Mouse (Mus musculus) mouse trophoblast stem cell (cell line): ENCODE measurements around the gene Map2k6.

Source experiments
- in situ Hi-C, 2 experiments: fragments of 300-500 bp; cut with MseI, MboI; formaldehyde crosslinking; loops; 2 replicates in 1 of 2; 3 replicates in 1 of 2; pipeline ENCODE4 v1.15.1; 2025

Gene Map2k6

DNA sequence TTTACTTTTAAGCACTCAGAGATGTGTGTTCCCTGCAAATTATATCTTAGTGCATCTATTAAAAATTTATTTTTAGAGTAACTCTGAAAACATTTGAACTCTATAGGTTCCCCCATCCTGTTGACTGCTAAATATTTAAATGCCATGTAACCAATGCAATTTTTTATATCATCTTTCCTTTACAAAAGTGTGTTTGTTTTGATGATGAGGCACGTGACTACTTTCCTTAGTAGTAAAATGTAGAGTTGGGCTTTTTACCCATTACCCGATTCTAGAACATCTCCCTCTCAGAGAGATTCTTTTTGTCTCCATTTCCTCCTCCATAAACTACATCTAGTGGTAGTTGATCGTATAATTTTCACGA is 51.8 kb downstream of the Map2k6 start:
- in situ Hi-C loops = no loop called here

DNA sequence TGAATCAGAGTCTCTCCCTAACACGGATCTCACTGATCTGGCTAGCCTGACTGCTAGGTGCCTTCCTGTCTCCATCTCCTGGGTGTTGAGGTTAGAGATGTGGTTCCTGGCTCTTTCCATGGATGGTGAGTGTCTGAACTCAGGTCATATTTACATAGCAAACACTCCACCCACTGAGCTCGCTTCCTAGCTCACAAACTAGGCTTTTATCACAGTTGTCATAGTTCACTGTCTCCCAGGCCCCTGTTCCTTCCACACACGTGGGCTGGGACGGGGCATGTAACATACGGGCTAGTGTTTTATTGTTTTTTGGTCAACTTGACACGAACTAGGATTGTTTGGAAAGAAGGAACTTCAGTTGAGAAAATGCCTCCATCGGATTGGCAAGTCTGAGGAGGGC is 52.7 kb downstream of the Map2k6 start:
- in situ Hi-C loops = no loop called here

DNA sequence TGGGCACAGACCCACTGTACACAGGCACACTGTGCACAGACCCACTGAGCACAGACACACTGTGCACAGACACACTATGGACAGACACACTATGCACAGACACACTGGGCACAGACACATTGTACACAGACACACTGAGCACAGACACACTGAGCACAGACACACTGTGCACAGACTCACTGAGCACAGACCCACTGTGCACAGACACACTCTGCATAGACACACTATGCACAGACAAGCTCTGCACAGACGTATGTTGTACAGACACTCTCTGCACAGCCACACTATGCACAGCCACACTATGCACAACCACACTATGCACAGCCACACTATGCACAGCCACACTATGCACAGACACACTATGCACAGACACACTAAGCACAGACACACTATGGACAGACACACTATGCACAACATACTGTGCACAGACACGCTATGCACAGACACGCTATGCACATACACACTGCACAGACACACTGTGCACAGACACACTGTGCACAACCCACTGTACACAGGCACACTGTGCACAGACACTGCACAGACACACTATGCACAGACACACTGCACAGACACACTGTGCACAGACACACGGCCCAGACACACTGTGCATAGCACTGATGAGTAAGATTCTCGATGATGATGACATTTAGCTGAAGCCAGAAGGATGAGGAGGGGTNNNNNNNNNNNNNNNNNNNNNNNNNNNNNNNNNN is 54.7 kb downstream of the Map2k6 start:
- in situ Hi-C loops = no loop called here

DNA sequence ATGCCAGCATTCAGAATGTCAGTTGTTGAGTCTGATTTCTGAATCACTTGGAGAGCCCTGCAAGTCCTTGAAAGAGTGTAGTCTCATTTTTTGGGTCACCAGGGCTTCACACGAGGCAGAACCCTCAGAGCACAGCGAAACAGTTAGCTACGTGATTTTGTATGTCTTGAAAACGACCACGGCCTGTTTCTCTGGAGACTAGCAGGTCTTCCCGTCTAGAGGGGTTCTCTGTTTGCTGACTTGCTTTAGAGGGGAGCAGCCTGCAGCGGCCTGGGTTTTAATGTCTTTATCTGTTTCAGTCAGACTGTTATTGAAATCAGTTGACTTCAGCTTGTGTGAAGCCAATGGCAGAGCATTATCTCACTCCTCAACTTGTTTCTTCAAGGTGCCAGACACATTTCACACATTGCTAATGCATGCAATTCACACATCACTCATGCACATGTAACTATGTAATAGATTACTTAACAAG is 58.6 kb downstream of the Map2k6 start:
- in situ Hi-C loops = no loop called here

- in situ Hi-C loops = no loop called here
These were observed 61.6 kb downstream of the Map2k6 start for GRCm38 (mm10) chr11:110460480-110460879.

DNA sequence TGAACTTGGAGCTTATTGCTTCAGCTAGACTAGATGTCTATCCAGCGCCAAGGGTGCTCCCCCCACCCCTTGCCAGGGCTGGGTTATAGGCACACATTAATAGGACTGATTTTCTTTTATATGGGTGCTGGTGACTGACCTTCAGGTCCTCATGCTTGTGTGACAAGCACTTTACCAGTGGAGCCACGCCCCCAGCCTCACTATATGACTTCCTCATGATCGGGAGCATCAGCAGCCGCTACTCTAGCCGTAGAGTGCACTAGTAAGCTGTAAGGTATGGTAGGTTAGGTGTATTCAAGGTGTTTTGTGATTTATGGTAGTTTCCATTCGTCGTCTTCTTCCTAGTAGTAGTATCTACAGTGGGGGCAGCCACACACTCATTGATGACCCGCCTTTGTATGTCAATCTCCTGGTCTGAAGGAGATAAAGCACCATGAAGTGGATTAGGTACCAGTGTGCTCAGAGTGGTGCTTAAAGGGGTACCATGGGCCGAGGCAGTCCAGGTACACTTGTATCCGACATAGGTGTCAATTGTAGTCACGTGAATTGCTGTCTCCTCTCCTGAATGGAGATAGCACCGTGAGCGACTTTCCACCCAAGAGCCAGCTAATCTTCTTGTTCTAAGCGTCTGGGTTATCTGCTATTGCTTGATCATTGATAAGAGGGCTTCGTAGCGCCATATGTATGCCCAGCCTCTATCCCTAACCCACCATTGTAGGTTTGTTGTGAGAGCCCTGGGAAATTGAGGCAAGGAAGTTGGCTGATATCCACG is 62.8 kb downstream of the Map2k6 start:
- in situ Hi-C loops = no loop called here

DNA sequence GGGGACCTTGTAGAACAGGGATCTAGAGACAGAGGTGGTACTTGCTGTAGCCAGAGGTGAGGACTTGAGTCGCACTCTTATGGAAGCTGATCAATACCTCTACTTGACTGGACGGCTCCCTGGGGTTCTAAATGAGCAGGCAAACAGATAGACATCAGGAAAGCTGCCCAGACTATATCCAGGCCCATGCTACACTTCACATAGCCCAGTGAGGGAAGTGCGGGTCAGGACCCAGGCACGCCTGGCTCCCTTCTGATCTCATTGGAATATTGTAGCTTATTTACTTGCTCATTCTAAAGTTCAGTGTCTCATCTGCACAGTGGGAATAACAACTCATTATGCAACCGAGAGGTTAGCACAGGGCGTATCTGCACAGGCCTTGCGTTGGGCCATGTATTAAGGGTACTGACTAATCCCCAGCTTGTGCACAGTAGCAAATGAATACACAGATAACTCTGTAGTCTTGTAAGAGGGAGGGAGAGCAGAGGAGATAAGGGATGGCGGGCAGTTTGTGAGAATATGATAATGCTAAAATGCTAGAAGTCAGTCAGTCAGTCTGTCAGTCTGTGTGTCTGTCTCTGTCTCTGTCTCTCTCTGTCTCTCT is 64.2 kb downstream of the Map2k6 start:
- in situ Hi-C loops = no loop called here

GRCm38 (mm10) chr11:110463801-110464200 is 64.9 kb downstream of the Map2k6 start:
- in situ Hi-C loops = no loop called here

- in situ Hi-C loops = no loop called here
These were observed 70.1 kb downstream of the Map2k6 start for GRCm38 (mm10) chr11:110469054-110469453.

- in situ Hi-C loops = no loop called here
These were observed 71.8 kb downstream of the Map2k6 start for GRCm38 (mm10) chr11:110470561-110471273.

DNA sequence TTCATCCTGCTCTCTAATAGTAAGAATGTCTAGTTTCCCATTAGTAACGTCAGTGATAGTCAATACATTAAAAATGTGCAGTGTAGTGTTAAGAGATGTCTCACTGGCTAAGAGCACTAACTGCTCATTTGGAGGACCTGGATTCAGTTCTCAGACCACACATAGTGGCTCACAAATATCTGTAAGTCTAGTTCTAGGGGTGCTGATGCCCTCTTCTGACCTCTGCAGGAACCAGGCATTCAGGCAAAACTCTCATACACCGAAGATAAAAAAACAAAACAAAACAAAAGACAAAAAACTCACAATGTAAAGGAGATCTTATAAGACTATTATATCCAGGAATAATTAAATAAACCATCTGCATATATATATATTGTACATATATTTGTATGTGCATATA is 72.4 kb downstream of the Map2k6 start:
- in situ Hi-C loops = no loop called here

- in situ Hi-C loops = no loop called here
These were observed 73.2 kb downstream of the Map2k6 start for GRCm38 (mm10) chr11:110472078-110472477.

DNA sequence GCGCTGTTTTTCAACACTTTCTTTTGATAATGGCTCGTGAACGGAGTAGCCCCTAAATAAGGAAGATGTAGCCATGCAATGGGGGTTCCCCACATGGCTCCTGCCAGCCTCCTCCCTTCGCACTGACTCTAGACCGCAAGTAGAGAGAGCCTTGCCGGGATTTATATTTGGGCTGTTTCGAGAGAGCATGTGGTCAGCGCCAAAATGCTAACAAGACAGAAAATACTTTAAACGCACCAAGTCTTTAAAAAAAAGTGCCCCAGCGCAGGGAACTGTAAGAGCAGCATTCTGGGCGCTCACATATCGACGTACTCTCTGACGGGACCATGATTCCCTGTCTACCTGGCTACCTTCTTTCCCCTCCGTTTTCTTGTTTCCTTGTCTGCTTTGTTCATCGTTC is 74.6 kb downstream of the Map2k6 start:
- in situ Hi-C loops = no loop called here

GRCm38 (mm10) chr11:110476361-110477151 is 77.6 kb downstream of the Map2k6 start:
- in situ Hi-C loops = no loop called here

- in situ Hi-C loops = no loop called here
These were observed 79.3 kb downstream of the Map2k6 start for GRCm38 (mm10) chr11:110477961-110478869.

- in situ Hi-C loops = no loop called here
These were observed 80.1 kb downstream of the Map2k6 start for GRCm38 (mm10) chr11:110478978-110479384.

- in situ Hi-C loops = no loop called here
These were observed 82.5 kb downstream of the Map2k6 start for GRCm38 (mm10) chr11:110481406-110481805.

GRCm38 (mm10) chr11:110482176-110482575 is 83.3 kb downstream of the Map2k6 start:
- in situ Hi-C loops = no loop called here

DNA sequence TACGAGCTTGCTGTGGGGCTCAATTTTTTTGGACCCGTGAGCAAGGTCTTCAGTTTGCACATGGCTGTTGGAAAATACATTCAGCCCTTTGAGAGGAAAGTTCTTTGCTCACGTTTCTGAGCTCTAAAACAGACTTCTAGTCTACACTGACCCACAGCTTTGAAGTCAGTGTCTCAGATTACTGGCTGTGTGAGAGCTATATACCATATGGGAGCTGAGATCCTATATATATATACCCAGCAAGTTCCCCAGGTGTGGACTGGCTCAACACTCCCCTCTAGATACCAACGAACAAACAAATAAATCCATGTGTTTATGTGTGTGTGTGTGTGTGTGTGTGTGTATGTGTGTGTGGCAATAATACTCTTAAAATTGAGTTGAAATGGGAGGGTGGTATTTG is 83.7 kb downstream of the Map2k6 start:
- in situ Hi-C loops = no loop called here

GRCm38 (mm10) chr11:110483165-110483564 is 84.2 kb downstream of the Map2k6 start:
- in situ Hi-C loops = no loop called here
